Mouse (Mus musculus) liver, adult 2 months (tissue): ENCODE results near the gene Pih1d1.

ENCODE experiments used
- CTCF ChIP-seq: fragments of 200-500 bp; IDR thresholded peaks from 2 replicates; pipeline ENCODE4 v1.5.1; 2011; ENCODE audit warnings: low read depth, low read length, control low read depth
- POLR2A ChIP-seq: fragments of 200-500 bp; IDR thresholded peaks from 2 replicates; pipeline ENCODE4 v1.6.1; 2011; ENCODE audit warnings: low read length, control low read depth; ENCODE audit not compliant: insufficient read depth; ENCODE audit errors: extremely low read depth

DNA sequence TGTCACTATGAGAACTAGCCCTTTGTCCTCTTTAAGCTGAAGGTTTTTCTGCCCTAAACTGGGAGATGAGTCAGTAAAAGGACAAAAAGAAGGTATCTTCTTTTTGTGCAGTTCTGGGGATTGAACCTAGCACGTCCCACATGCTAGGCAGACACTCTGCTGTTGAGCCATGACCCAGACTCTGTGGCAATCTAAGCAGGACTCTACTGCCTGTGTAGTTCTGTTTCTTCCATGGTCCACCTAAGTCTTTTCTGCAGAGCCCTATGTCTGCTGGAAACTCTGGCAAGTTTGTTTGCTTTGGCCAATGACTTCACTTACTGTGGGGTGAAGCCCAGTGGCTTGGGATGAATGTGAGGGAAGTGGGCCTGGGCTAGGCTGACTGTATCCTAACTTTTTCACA is 15.7 kb upstream of the Pih1d1 start:
- TF ChIP-seq CTCF, result no peak
- TF ChIP-seq POLR2A, result no peak
